Mouse (Mus musculus): ENCODE data around the gene Ddo.

Ddo gene

GRCm38 (mm10) chr10:40629656-40630311 lies at the start of gene Ddo:
Gene Ddo, plus strand, starts transcription at chr10:40630011.
- DNase-seq, result peak; percentile 71

GRCm38 (mm10) chr10:40583584-40584255 lies 46.1 kb upstream of the Ddo start:
- peak; percentile 9 for DNase-seq

GRCm38 (mm10) chr10:40592186-40592585 lies 37.6 kb upstream of the Ddo start:
- no peak for DNase-seq

- peak; percentile 10 for DNase-seq
These were observed 32.6 kb upstream of the Ddo start for GRCm38 (mm10) chr10:40597177-40597576.

GRCm38 (mm10) chr10:40604706-40605394 lies 25.0 kb upstream of the Ddo start:
- DNase-seq, result no peak

- DNase-seq, result no peak
These were observed 11.8 kb upstream of the Ddo start for GRCm38 (mm10) chr10:40617973-40618372.

DNA sequence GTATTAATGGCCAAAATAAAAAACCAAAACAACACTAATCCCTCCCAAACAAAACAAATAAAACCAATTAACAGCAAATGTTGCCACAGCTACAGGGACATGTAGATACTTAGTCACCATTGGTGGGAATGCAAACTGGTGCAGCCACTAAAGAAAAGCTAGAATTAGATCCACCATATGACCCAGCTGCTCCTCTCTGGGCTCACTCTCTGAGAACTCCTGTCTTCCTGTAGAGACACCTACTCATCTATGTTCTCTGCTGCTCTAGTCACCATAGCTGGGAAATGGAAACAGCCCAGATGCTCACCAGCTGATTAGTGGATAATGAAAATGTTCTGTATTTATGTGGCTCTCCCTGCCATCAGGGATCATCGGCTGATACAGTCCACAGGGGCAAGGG lies 10.1 kb upstream of the Ddo start:
- no peak for DNase-seq

DNA sequence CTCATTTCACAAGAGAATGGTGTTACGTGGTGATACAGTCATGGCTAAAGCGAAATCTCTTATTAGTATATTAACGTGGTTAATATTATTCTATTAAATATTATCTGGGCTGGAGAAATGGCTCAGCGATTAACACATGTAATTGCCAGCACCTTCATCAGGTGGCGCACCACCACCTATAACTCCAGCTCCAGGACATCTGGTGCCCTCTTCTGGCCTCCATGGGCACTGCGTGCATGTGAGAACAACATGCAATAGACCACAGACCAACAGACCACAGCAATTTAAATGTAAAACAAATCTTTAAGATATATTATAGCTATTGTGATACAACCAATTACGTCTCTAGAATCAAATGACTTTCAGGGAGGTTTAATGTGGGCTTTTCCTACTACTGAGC lies 671 bp upstream of the Ddo start:
- peak; percentile 78 for DNase-seq

GRCm38 (mm10) chr10:40630457-40630856 lies 646 bp downstream of the Ddo start:
- peak; percentile 69 for DNase-seq

- DNase-seq, result no peak
These were observed 1.1 kb downstream of the Ddo start for GRCm38 (mm10) chr10:40630961-40631360.

DNA sequence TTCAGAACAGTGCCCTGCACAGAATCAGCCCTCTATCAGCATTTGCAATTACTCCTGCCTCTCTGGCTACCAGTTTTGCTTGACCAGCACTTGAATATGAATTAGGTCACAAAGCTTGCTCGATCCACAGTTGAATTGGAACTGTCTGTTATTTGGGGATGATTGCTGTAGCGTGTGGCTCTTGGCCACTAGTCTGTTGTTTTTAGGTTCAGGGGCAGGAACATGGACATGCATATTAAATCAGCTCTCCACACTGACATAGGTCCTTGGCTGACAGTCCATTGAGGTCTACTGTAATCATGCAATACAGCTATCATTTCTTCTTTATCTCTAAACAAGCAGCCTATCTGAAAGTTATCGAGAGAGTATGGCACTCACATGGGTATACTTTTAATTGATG lies 2.3 kb downstream of the Ddo start:
- DNase-seq, result no peak

- no peak for DNase-seq
These were observed 7.5 kb downstream of the Ddo start for GRCm38 (mm10) chr10:40637331-40637730.

- DNase-seq, result no peak
These were observed 8.5 kb downstream of the Ddo start for GRCm38 (mm10) chr10:40638276-40638675.

DNA sequence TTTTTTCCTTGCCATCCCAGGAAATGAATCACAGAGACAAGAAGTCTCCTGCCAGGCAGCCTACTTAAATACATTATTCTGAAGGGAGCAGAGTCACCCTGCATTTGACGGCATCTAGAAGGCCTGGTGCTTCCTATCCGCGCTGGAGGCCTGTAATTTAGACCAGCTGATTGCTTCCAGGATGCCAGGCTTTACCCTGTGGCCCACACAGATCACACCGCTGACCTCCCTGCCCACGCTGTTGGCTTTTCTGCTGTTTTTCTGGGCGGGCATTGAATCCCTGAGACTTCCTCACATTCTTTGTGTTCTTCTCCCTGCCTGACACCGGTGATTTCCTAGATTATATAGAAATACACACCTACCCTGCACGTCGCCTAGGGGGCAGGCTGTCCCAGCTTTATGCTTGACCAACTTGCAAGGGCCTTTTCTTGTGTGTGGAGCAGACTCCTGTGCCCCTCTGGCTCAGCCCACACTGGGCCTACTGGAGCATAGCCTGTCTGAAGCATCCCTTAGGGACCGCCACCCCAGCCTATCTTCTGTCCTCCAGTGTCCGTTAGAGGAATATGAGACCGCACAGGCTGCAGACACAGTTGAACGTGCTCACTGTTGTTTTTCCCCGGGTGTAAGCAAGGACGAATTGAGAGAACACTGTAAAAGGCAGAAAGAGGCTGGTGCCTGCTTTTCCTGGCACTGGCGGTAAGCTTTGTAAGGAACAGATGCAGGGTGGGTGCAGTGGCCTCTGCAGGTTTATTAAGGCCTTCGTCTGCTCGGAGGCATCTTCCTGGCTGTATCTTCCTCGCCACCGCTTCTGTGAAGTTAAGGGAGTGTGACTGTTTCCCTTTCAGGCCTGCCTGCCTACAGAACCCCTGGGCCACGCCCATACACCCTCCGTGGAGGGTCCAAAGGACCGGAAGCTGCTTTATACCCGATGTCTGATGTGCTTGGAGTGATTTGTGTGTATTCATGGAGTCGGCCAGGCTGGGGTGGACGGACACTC lies 9.3 kb downstream of the Ddo start:
- DNase-seq, result no peak

DNA sequence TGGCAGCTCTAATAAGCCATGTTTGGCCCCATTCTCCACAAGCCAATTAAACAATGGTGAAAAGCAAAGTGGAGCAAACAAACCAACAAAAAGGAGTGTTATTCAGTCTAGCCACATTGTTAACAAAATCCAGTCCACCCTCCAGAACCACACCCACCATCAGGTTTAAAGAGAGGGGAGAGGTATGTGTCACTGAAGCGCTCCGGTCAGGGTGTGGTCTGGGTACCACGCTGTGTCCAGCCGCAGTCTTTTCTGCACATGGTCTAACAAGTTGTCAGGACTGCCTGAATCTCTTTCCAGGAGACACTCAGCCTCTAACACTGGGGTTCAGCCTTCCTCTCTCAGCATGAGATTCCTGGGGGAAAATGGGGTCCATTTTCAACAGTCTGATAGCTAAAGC lies 10.6 kb downstream of the Ddo start:
- DNase-seq, result no peak

DNA sequence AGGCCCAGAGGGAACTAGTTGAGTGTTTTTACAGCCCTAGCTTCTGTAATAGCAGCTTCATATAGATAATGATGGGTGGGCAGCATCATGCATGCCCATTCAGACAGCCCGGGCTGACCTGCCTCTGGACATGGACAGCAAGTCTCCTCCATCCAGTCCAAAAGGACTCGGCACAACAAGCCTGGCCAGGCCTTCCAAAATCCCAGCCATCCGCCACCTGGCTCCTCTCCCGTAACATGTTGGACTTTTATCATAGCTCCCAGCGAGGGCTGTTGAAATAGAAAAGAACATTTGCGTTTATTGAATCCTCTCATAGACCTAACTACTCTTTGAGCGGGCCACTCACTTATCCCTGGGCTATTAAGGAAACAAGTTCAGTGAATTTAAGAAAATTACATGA lies 12.1 kb downstream of the Ddo start:
- no peak for DNase-seq

GRCm38 (mm10) chr10:40643126-40643525 lies 13.3 kb downstream of the Ddo start:
- DNase-seq, result no peak

DNA sequence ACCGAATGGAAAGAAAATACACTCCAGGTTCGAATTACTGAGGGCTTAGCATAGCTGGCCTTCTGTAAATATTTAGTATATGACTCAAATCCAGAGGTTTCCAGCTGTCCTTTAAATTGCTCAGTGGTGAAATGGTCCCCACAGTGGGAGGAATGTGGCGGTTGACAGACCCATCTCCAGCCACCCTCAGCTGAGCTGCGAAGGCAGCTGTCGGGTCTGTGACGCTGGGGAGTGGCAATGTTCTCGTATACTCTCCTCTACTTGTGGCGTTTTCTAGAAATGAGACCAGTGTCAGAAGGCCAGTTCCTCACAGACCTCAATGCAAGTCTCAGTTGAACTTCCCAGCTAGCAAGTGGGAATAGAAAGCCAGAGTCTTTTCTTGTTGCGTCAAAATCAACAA lies 14.6 kb downstream of the Ddo start:
- DNase-seq, result no peak

GRCm38 (mm10) chr10:40645346-40645745 lies 15.5 kb downstream of the Ddo start:
- no peak for DNase-seq

DNA sequence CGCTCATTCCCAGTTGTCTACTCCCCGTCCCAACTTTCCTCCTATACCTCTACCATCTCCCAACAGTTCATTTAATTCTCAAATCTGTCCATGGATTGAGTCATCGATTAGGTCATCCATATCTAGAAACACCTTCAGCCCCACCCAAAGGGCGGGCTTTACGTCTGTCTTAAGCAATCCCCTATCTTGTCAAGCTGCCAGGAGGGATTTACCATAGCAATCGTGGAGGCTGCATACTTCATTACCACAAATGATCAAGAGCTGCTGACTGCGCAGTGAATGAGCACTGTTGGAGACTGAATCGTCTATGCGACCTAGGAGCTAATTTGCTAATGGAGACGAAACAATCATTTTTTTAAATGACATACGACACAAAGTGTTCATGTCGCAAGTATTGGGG lies 19.0 kb downstream of the Ddo start:
- DNase-seq, result no peak

GRCm38 (mm10) chr10:40649634-40650033 lies 19.8 kb downstream of the Ddo start:
- DNase-seq, result peak; percentile 16

DNA sequence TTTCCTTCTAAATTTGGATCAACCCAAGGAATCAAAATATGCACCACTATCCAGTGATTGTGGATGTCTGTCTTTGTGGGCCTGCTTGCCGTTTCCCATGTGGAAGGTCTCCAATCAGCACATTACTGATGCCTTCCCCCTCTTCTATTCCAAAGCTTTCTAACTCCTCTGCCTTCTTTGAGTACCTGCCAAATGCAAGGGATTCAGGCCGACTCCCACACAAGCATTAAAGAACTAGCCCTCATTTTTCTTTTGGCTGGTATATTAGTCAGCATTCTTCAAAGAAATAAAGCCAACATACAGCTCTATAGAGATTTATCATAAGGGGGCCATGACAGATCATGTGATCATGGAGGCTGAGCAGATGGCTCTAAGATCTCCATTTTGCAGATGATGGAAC lies 21.9 kb downstream of the Ddo start:
- no peak for DNase-seq

DNA sequence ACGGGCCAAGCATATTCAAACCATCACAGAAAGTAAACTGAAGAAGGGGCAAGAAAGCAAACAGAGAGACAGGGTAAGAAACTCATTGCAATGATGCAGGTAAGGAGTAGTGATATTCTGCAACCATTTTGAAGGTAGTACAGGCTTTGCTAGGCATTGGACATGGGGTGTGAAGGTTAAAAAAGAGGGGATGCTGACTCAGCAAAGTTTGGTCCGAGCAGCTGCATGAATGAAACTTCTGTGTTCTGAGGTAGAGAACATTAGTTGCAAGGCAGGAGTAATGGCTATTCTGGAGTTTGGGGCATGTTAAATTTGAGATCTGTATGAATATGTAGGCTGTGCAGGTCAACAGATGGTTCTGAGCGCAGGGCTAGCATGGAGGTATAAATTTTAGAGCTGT lies 35.5 kb downstream of the Ddo start:
- no peak for DNase-seq
